Mouse (Mus musculus) kidney, postnatal 25 days (tissue): ENCODE results near the gene Gm11273.
A peak's percentile ranks its signal among the peaks of the same experiment; 100 is the strongest.
"Not testable (repeated sequence)": the region's sequence is repeated elsewhere in the genome, so short reads cannot be mapped to it uniquely, and the experiment has no call there.

Experiments
- DNase-seq, 2 experiments: peaks; one replicate each; pipeline ENCODE4 v3.0.0; 2021; ENCODE audit warnings: mixed read lengths in 2 of 2

Gene Gm11273

GRCm38 (mm10) chr13:21501182-21501581, at the start of gene Gm11273:
Gm11273 (minus strand) TSS chr13:21501418.
- DNase-seq = not testable (repeated sequence)

- peak in 1 of 2 experiments; percentile 3 for DNase-seq
Measured at GRCm38 (mm10) chr13:21550416-21551110, 49.3 kb upstream of the Gm11273 start.

GRCm38 (mm10) chr13:21549487-21549886, 48.3 kb upstream of the Gm11273 start:
- no peak for DNase-seq

GRCm38 (mm10) chr13:21542708-21543107, 41.5 kb upstream of the Gm11273 start, which contains the start of gene Olfr1366:
Olfr1366 (minus strand) TSS chr13:21542808.
- DNase-seq = no peak

GRCm38 (mm10) chr13:21530781-21531201, 29.6 kb upstream of the Gm11273 start, which contains the start of gene Zkscan8:
Zkscan8 (minus strand) TSS chr13:21531120.
- peak; percentile 89 to 93 for DNase-seq

- DNase-seq = no peak
Measured at GRCm38 (mm10) chr13:21530136-21530535, 28.9 kb upstream of the Gm11273 start.

GRCm38 (mm10) chr13:21506221-21506649, 5.0 kb upstream of the Gm11273 start:
- peak; percentile 83 to 93 for DNase-seq

- DNase-seq = no peak
Measured at GRCm38 (mm10) chr13:21502296-21502695, 1.1 kb upstream of the Gm11273 start.

- DNase-seq = peak; percentile 16 to 42
Measured at GRCm38 (mm10) chr13:21495080-21495479, 6.1 kb downstream of the Gm11273 start, which contains the start of gene AK157302. AK157302 (plus strand) TSS chr13:21495223.

- DNase-seq = no peak
Measured at GRCm38 (mm10) chr13:21492847-21493246, 8.4 kb downstream of the Gm11273 start.

GRCm38 (mm10) chr13:21486881-21487280, 14.3 kb downstream of the Gm11273 start:
- no peak for DNase-seq

GRCm38 (mm10) chr13:21478759-21479670, 22.2 kb downstream of the Gm11273 start, which contains the start of the genes Zkscan4 and Gm10065:
Zkscan4 (plus strand) TSS chr13:21478907.
Gm10065 (minus strand) TSS chr13:21479441.
- DNase-seq = peak; percentile 67 to 74

- no peak for DNase-seq
Measured at GRCm38 (mm10) chr13:21472427-21472826, 28.8 kb downstream of the Gm11273 start.

GRCm38 (mm10) chr13:21469097-21469496, 32.1 kb downstream of the Gm11273 start:
- no peak for DNase-seq

GRCm38 (mm10) chr13:21468061-21469019, 32.9 kb downstream of the Gm11273 start, which contains the start of gene Nkapl:
Nkapl (minus strand) TSS chr13:21468509.
- DNase-seq = peak; percentile 86 to 91

- DNase-seq = no peak
Measured at GRCm38 (mm10) chr13:21467336-21467735, 33.9 kb downstream of the Gm11273 start.

GRCm38 (mm10) chr13:21462516-21462915, 38.7 kb downstream of the Gm11273 start:
- DNase-seq = not testable (repeated sequence)

GRCm38 (mm10) chr13:21456347-21456746, 44.9 kb downstream of the Gm11273 start:
- DNase-seq = peak; percentile 21 to 40

GRCm38 (mm10) chr13:21454133-21454532, 47.1 kb downstream of the Gm11273 start:
- no peak for DNase-seq

GRCm38 (mm10) chr13:21453449-21453848, 47.8 kb downstream of the Gm11273 start, which contains the start of gene Zscan26:
Zscan26 (minus strand) TSS chr13:21453730.
- DNase-seq = peak; percentile 85 to 91

GRCm38 (mm10) chr13:21453042-21453441, 48.2 kb downstream of the Gm11273 start:
- DNase-seq = no peak
